Mouse (Mus musculus) neural tube, embryonic 11.5 days (tissue): ENCODE results near the gene Commd1. TPM values are rescaled to one million over a fixed set of nuclear protein-coding genes. Genes with fewer than 3 reads are reported as not detected.

Source experiments
- ATAC-seq: fragments of 200-750 bp; cut with Nextera tagmentation; 2 replicates; pipeline ENCODE4 v1.8.0; 2017; ENCODE audit warnings: moderate number of reproducible peaks, mild to moderate bottlenecking, moderate TSS enrichment, moderate library complexity; ENCODE audit not compliant: insufficient read depth, low FRiP score, low TSS enrichment
- DNase-seq: peaks from one replicate; pipeline ENCODE4 v3.0.0-alpha.2; 2015; ENCODE audit warnings: low spot score
- H3K27ac ChIP-seq: fragments of 300-500 bp; sonication (generic); 2 replicates; pipeline ENCODE4 v1.5.1; 2014; ENCODE audit warnings: low read depth, mild to moderate bottlenecking, low read length
- H3K27me3 ChIP-seq: fragments of 300-500 bp; sonication (generic); 2 replicates; pipeline ENCODE4 v1.6.1; 2014; ENCODE audit warnings: mild to moderate bottlenecking, low read length, mixed read lengths; ENCODE audit not compliant: control insufficient read depth, insufficient read depth
- H3K36me3 ChIP-seq: fragments of 300-500 bp; sonication (generic); 2 replicates; pipeline ENCODE4 v1.6.1; 2014; ENCODE audit warnings: mild to moderate bottlenecking, low read length, moderate library complexity, mixed read lengths; ENCODE audit not compliant: control insufficient read depth, insufficient read depth
- H3K4me1 ChIP-seq: fragments of 300-500 bp; sonication (generic); 2 replicates; pipeline ENCODE4 v1.6.1; 2014; ENCODE audit warnings: low read length, mixed read lengths; ENCODE audit not compliant: control insufficient read depth, insufficient read depth
- H3K4me2 ChIP-seq: fragments of 300-500 bp; sonication (generic); 2 replicates; pipeline ENCODE4 v1.6.1; 2014; ENCODE audit warnings: low read depth, mild to moderate bottlenecking, moderate library complexity
- H3K4me3 ChIP-seq: fragments of 300-500 bp; sonication (generic); 2 replicates; pipeline ENCODE4 v1.5.1; 2014; ENCODE audit warnings: low read depth, low read length
- H3K9ac ChIP-seq: fragments of 300-500 bp; sonication (generic); 2 replicates; pipeline ENCODE4 v1.6.1; 2014; ENCODE audit warnings: mild to moderate bottlenecking, low read length
- H3K9me3 ChIP-seq: fragments of 300-500 bp; sonication (generic); 2 replicates; pipeline ENCODE4 v1.6.1; 2016; ENCODE audit warnings: low read length; ENCODE audit not compliant: control insufficient read depth
- WGBS: fragments of 180-500 bp; shearing (Covaris S2); extraction: QIAGEN DNeasy Blood & Tissue Kit; methylation state at CpG from one replicate; pipeline ENCODE4 v1.1.7; 2014; 5-methylcytosine and 5-hydroxymethylcytosine counted together
- polyA plus RNA-seq: library from polyadenylated mRNA; unstranded; fragments of >200 nt; fragmentation: Nextera tagmentation; extraction: Ambion mirVana; gene quantifications from 2 replicates; pipeline ENCODE4 v1.2.1, GENCODE M21; 2014

Gene Commd1
- polyA plus RNA-seq, 1 experiment from 2014 or later = 371 TPM

DNA sequence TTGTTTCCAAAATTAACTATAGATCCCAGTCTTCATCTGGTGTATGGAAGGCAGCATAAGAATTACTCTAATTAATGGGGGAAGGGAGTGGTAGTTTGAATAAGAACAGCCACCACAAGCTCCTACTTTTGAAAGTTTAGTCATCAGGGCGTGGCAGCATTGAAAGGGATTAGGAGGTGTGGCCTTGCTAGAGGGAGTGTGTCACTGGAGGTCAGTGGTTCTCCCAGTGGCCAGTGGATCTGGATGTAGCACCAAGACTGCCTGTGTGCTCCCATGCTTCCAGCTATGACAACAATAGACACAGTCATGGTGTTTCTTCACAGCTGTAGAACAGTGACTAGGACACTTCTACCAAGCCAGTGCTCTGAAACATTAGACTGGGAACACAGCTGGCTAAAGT, 33.1 kb downstream of the Commd1 start:
- ATAC-seq = no peak
- Histone ChIP-seq H3K9ac (no peak overlapping the region), H3K27ac (no peak overlapping the region), H3K27me3 (no peaks in the 10 kb centered on the region), H3K36me3 (no peaks in the 10 kb centered on the region), H3K4me1 (no peaks in the 10 kb centered on the region), H3K4me3 (no peak overlapping the region), H3K4me2 (no peak overlapping the region), H3K9me3 (no peaks in the 10 kb centered on the region)
- 89% methylated on average over 1 of the region's 1 CpGs for whole genome bisulfite sequencing
- no peak for DNase-seq

DNA sequence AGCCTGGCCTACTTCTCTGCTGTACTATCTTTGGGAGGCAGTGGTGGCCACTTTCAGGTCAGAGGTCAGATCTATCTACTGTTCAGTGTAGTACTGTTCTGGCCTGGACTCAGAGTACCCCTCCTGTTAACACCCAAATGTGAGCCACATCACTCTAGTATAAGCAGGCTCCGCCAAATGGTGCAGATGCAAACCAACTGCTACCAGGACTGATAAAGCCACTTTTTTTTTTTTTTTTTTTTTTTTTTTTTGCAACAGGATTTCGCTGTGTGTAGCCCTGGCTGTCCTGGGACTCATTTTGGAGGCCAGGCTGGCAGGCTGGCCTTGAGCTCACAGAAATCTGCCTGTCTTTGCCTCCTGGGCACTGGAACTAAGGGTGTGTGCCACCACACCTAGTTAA, 43.2 kb downstream of the Commd1 start:
- 73% methylated on average over 2 of the region's 2 CpGs for WGBS

DNA sequence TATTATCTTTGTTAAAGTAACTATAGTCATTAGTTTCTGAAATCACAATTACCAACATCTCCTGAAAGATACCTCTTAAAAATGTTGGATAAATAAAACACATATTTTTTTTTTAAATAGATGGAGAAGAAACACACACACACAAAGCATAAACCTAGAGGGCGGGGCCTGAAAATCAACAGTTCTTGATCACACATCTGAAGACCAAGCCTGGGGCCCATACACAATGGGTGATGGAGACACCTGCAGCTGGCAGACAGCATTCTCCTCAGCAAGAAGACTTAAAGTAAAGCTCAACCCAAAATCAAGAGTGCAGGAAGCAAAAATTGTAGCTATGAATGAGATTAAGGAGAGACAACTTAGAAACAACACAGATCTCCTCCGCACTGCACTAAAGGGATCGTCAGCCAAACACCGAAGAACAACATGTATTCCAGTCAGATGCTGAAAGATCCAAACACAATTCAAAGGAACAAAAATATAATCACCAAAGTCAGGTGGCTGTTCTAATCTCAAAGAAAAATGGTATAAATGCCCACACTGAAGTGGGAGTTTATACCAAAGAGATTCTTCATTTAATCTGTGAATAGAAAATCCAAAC, 44.4 kb downstream of the Commd1 start:
- Histone ChIP-seq H3K4me2 (no peak overlapping the region), H3K27ac (no peak overlapping the region), H3K36me3 (no peaks in the 10 kb centered on the region), H3K9me3 (no peaks in the 10 kb centered on the region), H3K4me3 (no peak overlapping the region), H3K27me3 (no peaks in the 10 kb centered on the region), H3K4me1 (no peaks in the 10 kb centered on the region), H3K9ac (no peak overlapping the region)
- DNase-seq = no peak
- ATAC-seq = no peak
- 94% methylated on average over 4 of the region's 4 CpGs for WGBS

More for the DNA sequence above, 43.2 kb downstream of the Commd1 start:
- Histone ChIP-seq H3K27ac (no peak overlapping the region), H3K36me3 (no peaks in the 10 kb centered on the region), H3K27me3 (no peaks in the 10 kb centered on the region), H3K9me3 (no peaks in the 10 kb centered on the region), H3K4me3 (no peak overlapping the region), H3K9ac (no peak overlapping the region), H3K4me1 (no peaks in the 10 kb centered on the region), H3K4me2 (no peak overlapping the region)
- ATAC-seq = no peak
- no peak for DNase-seq

DNA sequence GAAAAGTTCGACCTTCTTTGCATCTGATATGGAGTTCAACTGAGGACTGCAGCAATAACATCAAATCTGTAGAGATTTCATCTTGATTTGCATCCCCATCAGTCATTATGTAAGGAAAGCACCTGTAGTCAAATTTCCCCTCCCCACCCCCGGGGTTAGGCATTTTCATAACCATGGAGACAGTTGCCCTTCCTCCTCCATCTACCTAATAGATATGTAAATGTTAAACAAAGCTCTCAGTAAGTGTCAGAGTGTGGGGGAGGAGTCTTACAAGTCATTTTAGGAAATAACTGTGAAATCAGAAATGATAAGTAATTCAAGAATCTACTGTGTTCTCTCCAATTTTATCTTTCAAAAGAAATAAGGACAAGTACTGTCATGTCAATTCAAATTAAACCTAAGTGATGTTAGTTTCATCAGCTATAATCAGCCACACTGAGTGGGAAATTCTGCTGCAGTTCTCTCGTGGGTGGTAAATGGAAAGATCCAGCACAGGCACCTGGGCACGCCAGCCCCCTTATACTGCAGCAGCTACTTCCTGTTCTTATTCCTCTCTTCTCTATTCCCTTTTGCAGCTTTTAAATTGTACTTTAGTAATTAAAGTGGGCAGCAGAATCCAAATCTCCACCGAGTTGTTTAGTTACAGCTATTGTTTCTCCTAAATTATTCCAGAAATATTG, 45.6 kb downstream of the Commd1 start:
- Histone ChIP-seq H3K9ac (no peak overlapping the region), H3K9me3 (no peaks in the 10 kb centered on the region), H3K27ac (no peak overlapping the region), H3K4me3 (no peak overlapping the region), H3K4me1 (no peaks in the 10 kb centered on the region), H3K36me3 (no peaks in the 10 kb centered on the region), H3K4me2 (no peak overlapping the region), H3K27me3 (no peaks in the 10 kb centered on the region)
- DNase-seq = no peak
- WGBS = 61% methylated on average over 5 of the region's 5 CpGs
- ATAC-seq = no peak

DNA sequence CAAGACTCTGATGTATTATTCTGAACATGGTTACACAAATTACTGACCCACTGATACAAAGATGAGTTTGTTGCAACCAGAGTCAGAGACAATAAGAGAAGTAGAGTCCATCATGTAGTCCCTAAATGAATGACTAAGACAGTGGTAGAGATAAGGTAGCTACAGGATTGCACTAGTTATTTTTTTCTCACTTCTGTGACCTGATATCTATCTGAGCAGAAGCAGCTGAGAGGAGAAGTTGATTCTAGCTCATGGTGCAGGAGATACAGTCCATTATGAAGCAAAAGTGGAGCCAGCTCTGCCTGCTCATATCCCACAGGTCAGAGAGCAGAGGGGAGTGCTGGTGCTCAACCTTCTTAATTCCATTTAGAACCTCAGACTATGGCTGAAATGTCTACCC, 50.0 kb downstream of the Commd1 start:
- no peak for ATAC-seq
- H3K4me1 ChIP-seq = no peaks in the 10 kb centered on the region; the same call in 1 of the 2 replicates

DNA sequence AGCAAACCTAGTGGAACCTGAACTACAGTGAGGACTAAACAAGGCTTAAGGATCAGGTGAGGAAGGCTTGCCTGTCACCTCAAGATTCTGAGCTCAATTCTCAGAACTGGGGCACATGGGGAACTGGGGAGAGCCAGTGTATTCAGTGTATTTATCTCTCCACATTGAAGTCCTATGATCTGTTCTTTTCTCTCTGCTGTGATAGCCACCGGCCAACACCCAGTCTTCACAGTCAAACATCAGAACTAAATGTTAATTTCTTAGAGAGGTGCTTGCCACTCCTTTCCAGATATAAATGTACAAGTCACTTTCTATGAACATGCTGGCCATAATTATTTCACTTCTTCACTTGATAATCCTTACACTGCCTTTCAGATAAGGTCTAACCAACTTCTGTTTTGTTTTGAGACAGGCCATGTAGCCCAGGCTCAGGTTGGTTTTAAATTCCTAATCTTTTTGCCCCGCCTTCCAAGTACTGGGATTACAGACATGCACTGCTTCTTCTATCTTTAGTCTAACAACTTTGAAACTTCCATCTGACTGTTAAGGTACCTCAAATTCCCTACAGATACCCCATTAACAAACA, 50.8 kb downstream of the Commd1 start:
- ATAC-seq = no peak
- WGBS = 91% methylated on average over 2 of the region's 2 CpGs

More for the DNA sequence above, 50.0 kb downstream of the Commd1 start:
- Histone ChIP-seq H3K9me3 (no peaks in the 10 kb centered on the region), H3K27ac (no peak overlapping the region), H3K4me2 (no peak overlapping the region), H3K9ac (no peak overlapping the region), H3K27me3 (no peaks in the 10 kb centered on the region), H3K4me3 (no peak overlapping the region), H3K36me3 (no peaks in the 10 kb centered on the region)
- DNase-seq = no peak

DNA sequence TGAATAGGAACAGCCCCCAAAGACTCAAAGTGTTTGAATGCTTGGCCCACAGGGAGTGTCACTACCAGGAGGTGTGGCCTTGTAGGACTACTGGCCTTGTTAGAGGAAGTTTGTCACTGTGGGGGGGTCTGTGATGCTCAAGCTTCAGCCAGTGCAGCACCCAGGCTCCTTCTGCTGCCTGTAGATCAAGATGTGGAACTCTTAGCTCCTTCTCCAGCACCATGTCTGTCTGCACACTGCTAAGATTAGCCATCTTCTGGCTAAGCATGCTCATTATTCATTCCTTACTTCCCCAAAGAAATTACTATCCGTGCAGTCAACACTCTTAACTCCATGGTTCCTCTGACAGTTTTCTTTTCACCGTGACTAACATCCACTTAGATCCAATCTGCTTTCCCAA, 52.1 kb downstream of the Commd1 start:
- no peak overlapping the region for H3K9ac ChIP-seq
- ATAC-seq (no peak), DNase-seq (no peak)
- H3K4me3 ChIP-seq = no peak overlapping the region
- H3K36me3 ChIP-seq = no peaks in the 10 kb centered on the region
- H3K4me1 ChIP-seq = no peaks in the 10 kb centered on the region; the same call in 1 of the 2 replicates
- H3K27me3 ChIP-seq = no peaks in the 10 kb centered on the region
- 84% methylated on average over 2 of the region's 2 CpGs for WGBS
- no peak overlapping the region for H3K4me2 ChIP-seq
- no peak overlapping the region for H3K27ac ChIP-seq
- no peaks in the 10 kb centered on the region for H3K9me3 ChIP-seq

More for the DNA sequence above, 50.8 kb downstream of the Commd1 start:
- Histone ChIP-seq H3K36me3 (no peaks in the 10 kb centered on the region), H3K9ac (no peak overlapping the region), H3K4me3 (no peak overlapping the region), H3K27me3 (no peaks in the 10 kb centered on the region), H3K4me1 (no peaks in the 10 kb centered on the region; the same call in 1 of the 2 replicates), H3K4me2 (no peak overlapping the region), H3K27ac (no peak overlapping the region), H3K9me3 (no peaks in the 10 kb centered on the region)
- no peak for DNase-seq

DNA sequence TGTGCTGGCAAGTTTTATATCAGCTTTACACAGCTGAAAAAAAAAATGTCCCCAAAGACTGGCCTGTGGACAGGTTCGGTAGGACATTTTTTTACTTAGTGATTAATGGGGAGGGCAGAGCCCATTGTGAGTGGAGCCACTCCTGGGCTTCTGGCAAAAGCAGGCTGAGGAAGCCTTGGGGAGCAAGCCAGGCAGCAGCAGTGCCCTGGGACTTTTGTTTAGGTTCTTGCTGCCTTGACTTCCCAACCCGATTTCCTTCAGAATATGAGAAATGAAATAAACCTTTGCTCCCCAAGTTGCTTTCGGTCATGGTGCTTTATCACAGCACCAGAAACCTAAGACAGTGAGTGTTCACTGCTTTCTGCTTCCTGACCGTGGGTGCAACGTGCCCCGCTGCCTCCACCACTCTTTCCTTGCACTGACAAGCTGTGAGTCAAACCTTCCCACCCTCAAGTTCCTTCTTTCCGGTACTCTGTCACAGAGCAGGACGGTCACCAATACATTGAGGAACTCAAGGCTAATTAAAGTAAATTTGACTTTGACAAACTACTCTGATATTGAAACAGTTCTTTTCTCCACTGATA, 53.5 kb downstream of the Commd1 start:
- no peak overlapping the region for H3K27ac ChIP-seq
- H3K27me3 ChIP-seq = no peaks in the 10 kb centered on the region
- DNase-seq (no peak), ATAC-seq (no peak)
- no peaks in the 10 kb centered on the region; the same call in 1 of the 2 replicates for H3K4me1 ChIP-seq
- H3K4me3 ChIP-seq = no peak overlapping the region
- H3K4me2 ChIP-seq = no peak overlapping the region
- 88% methylated on average over 8 of the region's 8 CpGs for WGBS
- no peaks in the 10 kb centered on the region for H3K36me3 ChIP-seq
- H3K9me3 ChIP-seq = no peaks in the 10 kb centered on the region
- no peak overlapping the region for H3K9ac ChIP-seq
